Mouse (Mus musculus) intestine, embryonic 14.5 days (tissue): ENCODE measurements at regions not wholly inside any gene's neighbourhood (a gene's known extent, or its start where the extent isn't known, plus 50 kb on each side); places are given as distances from the start of the nearest gene placed in this dataset.

ENCODE experiments used
- ATAC-seq: fragments of 200-750 bp; cut with Nextera tagmentation; replicated peaks from 2 replicates; pipeline ENCODE4 v1.8.0; 2017; ENCODE audit warnings: low read depth, moderate number of reproducible peaks, moderate TSS enrichment, moderate library complexity; ENCODE audit not compliant: low FRiP score, low TSS enrichment
- DNase-seq: peaks from one replicate; pipeline ENCODE4 v3.0.0-alpha.2; 2018; ENCODE audit warnings: low spot score
- H3K27ac ChIP-seq: fragments of 300-500 bp; sonication (generic); 2 replicates; pipeline ENCODE4 v1.5.1; 2014; ENCODE audit warnings: low read depth, mild to moderate bottlenecking, control low read depth
- H3K27me3 ChIP-seq: fragments of 300-500 bp; sonication (generic); replicated peaks from 2 replicates; pipeline ENCODE4 v1.6.1; 2014; ENCODE audit warnings: low read length, control low read depth; ENCODE audit not compliant: control insufficient read depth, insufficient read depth
- H3K36me3 ChIP-seq: fragments of 300-500 bp; sonication (generic); 2 replicates; pipeline ENCODE4 v1.6.1; 2014; ENCODE audit warnings: low read length, control low read depth; ENCODE audit not compliant: control insufficient read depth, insufficient read depth
- H3K4me1 ChIP-seq: fragments of 300-500 bp; sonication (generic); replicated peaks from 2 replicates; pipeline ENCODE4 v1.6.1; 2014; ENCODE audit warnings: low read length, control low read depth, mixed read lengths; ENCODE audit not compliant: control insufficient read depth, insufficient read depth
- H3K4me2 ChIP-seq: fragments of 300-500 bp; sonication (generic); 2 replicates; pipeline ENCODE4 v1.6.1; 2014; ENCODE audit warnings: low read length
- H3K4me3 ChIP-seq: fragments of 300-500 bp; sonication (generic); 2 replicates; pipeline ENCODE4 v1.5.1; 2014; ENCODE audit warnings: low read depth, low read length, control low read depth, mixed read lengths
- H3K9ac ChIP-seq: fragments of 300-500 bp; sonication (generic); 2 replicates; pipeline ENCODE4 v1.6.1; 2014; ENCODE audit warnings: mild to moderate bottlenecking, low read length
- H3K9me3 ChIP-seq: fragments of 300-500 bp; sonication (generic); 2 replicates; pipeline ENCODE4 v1.6.1; 2016; ENCODE audit warnings: low read length, control low read depth; ENCODE audit not compliant: control insufficient read depth
- WGBS: fragments of 180-500 bp; shearing (Covaris S2); extraction: QIAGEN DNeasy Blood & Tissue Kit; methylation state at CpG from one replicate; pipeline ENCODE4 v1.1.7; 2014; 5-methylcytosine and 5-hydroxymethylcytosine counted together

GRCm38 (mm10) chr17:9750046-9750445 is 80.5 kb upstream of the Pabpc6 start:
- H3K4me2 ChIP-seq, result no peak overlapping the region
- no peak overlapping the region for H3K4me3 ChIP-seq
- DNase-seq, result no peak
- 91% methylated on average over 8 of the region's 8 CpGs for WGBS
- H3K27ac ChIP-seq, result no peak overlapping the region
- H3K9me3 ChIP-seq, result no peaks in the 10 kb centered on the region
- no peak overlapping the region for H3K9ac ChIP-seq
- no peaks in the 10 kb centered on the region for H3K36me3 ChIP-seq
- no peaks in the 10 kb centered on the region for H3K4me1 ChIP-seq
- no peaks in the 10 kb centered on the region for H3K27me3 ChIP-seq
- no peak for ATAC-seq

GRCm38 (mm10) chr17:9749301-9749700 is 79.8 kb upstream of the Pabpc6 start:
- no peaks in the 10 kb centered on the region for H3K4me1 ChIP-seq
- 92% methylated on average over 3 of the region's 3 CpGs for WGBS
- no peak overlapping the region for H3K9ac ChIP-seq
- H3K27me3 ChIP-seq, result no peaks in the 10 kb centered on the region
- ATAC-seq, result no peak
- no peaks in the 10 kb centered on the region for H3K9me3 ChIP-seq
- H3K36me3 ChIP-seq, result no peaks in the 10 kb centered on the region
- no peak overlapping the region for H3K27ac ChIP-seq
- no peak overlapping the region for H3K4me3 ChIP-seq
- no peak for DNase-seq
- H3K4me2 ChIP-seq, result no peak overlapping the region

GRCm38 (mm10) chr17:9747893-9748292 is 78.4 kb upstream of the Pabpc6 start:
- Histone ChIP-seq H3K9me3 (no peaks in the 10 kb centered on the region), H3K27ac (no peak overlapping the region), H3K4me1 (no peaks in the 10 kb centered on the region), H3K36me3 (no peaks in the 10 kb centered on the region), H3K27me3 (no peaks in the 10 kb centered on the region), H3K4me2 (no peak overlapping the region), H3K9ac (no peak overlapping the region), H3K4me3 (no peak overlapping the region)
- 88% methylated on average over 2 of the region's 2 CpGs for WGBS
- ATAC-seq (no peak), DNase-seq (no peak)

- ATAC-seq, result no peak
- Histone ChIP-seq H3K4me3 (no peak overlapping the region), H3K36me3 (no peaks in the 10 kb centered on the region), H3K27me3 (no peaks in the 10 kb centered on the region), H3K4me2 (no peak overlapping the region), H3K4me1 (no peaks in the 10 kb centered on the region), H3K27ac (no peak overlapping the region), H3K9ac (no peak overlapping the region), H3K9me3 (no peaks in the 10 kb centered on the region)
- WGBS, result 81% methylated on average over 5 of the region's 5 CpGs
- no peak for DNase-seq
These were observed 73.8 kb upstream of the Pabpc6 start for GRCm38 (mm10) chr17:9743342-9743741.

GRCm38 (mm10) chr17:9741321-9741720 is 71.8 kb upstream of the Pabpc6 start:
- WGBS, result 90% methylated on average over 5 of the region's 5 CpGs
- DNase-seq, result no peak
- H3K27ac ChIP-seq, result no peak overlapping the region
- H3K9me3 ChIP-seq, result no peaks in the 10 kb centered on the region
- ATAC-seq, result no peak
- H3K27me3 ChIP-seq, result no peaks in the 10 kb centered on the region
- H3K36me3 ChIP-seq, result no peaks in the 10 kb centered on the region
- no peaks in the 10 kb centered on the region for H3K4me1 ChIP-seq
- no peak overlapping the region for H3K4me3 ChIP-seq
- H3K9ac ChIP-seq, result no peak overlapping the region
- no peak overlapping the region for H3K4me2 ChIP-seq

- no peak for DNase-seq
- H3K4me3 ChIP-seq, result no peak overlapping the region
- no peak for ATAC-seq
- H3K36me3 ChIP-seq, result no peaks in the 10 kb centered on the region
- H3K27ac ChIP-seq, result no peak overlapping the region
- no peaks in the 10 kb centered on the region for H3K9me3 ChIP-seq
- WGBS, result 73% methylated on average over 3 of the region's 3 CpGs
- H3K27me3 ChIP-seq, result no peaks in the 10 kb centered on the region
- no peak overlapping the region for H3K4me2 ChIP-seq
- no peak overlapping the region for H3K9ac ChIP-seq
- H3K4me1 ChIP-seq, result no peaks in the 10 kb centered on the region
These were observed 59.5 kb upstream of the Pabpc6 start for GRCm38 (mm10) chr17:9729020-9729419.

GRCm38 (mm10) chr17:9725704-9726469 is 56.4 kb upstream of the Pabpc6 start:
- no peaks in the 10 kb centered on the region for H3K36me3 ChIP-seq
- no peak overlapping the region for H3K9ac ChIP-seq
- no peak for DNase-seq
- no peak overlapping the region for H3K4me3 ChIP-seq
- H3K9me3 ChIP-seq, result no peaks in the 10 kb centered on the region
- no peaks in the 10 kb centered on the region for H3K27me3 ChIP-seq
- 65% methylated on average over 10 of the region's 10 CpGs for WGBS
- H3K4me1 ChIP-seq, result no peaks in the 10 kb centered on the region
- ATAC-seq, result no peak
- H3K27ac ChIP-seq, result no peak overlapping the region
- no peak overlapping the region for H3K4me2 ChIP-seq

GRCm38 (mm10) chr17:9723484-9723883 is 54.0 kb upstream of the Pabpc6 start:
- no peaks in the 10 kb centered on the region for H3K4me1 ChIP-seq
- DNase-seq (no peak), ATAC-seq (no peak)
- H3K4me2 ChIP-seq, result no peak overlapping the region
- H3K27ac ChIP-seq, result no peak overlapping the region
- WGBS, result 52% methylated on average over 4 of the region's 4 CpGs
- no peaks in the 10 kb centered on the region for H3K36me3 ChIP-seq
- no peaks in the 10 kb centered on the region for H3K9me3 ChIP-seq
- H3K9ac ChIP-seq, result no peak overlapping the region
- no peak overlapping the region for H3K4me3 ChIP-seq
- H3K27me3 ChIP-seq, result no peaks in the 10 kb centered on the region

- Histone ChIP-seq H3K4me2 (no peak overlapping the region), H3K4me3 (no peak overlapping the region), H3K9me3 (no peaks in the 10 kb centered on the region), H3K36me3 (no peaks in the 10 kb centered on the region), H3K27ac (no peak overlapping the region), H3K9ac (no peak overlapping the region), H3K4me1 (no peaks in the 10 kb centered on the region), H3K27me3 (no peaks in the 10 kb centered on the region)
- WGBS, result 14% methylated on average over 4 of the region's 4 CpGs
- DNase-seq (no peak), ATAC-seq (no peak)
These were observed 53.2 kb upstream of the Pabpc6 start for GRCm38 (mm10) chr17:9722709-9723108.
